Mouse (Mus musculus) CD4-positive naive resting alpha-beta T cell, adult 76 days (primary cell): Measurements from ENCODE around the gene Nmur2. TPM values are rescaled to one million over a fixed set of nuclear protein-coding genes. Genes with fewer than 3 reads are reported as not detected.

Experiments used
- total RNA-seq: library from RNA; stranded (reverse); gene quantifications from one replicate; pipeline ENCODE4 v1.2.4, GENCODE M21; 2023

Gene Nmur2
- total RNA-seq, result not detected

DNA sequence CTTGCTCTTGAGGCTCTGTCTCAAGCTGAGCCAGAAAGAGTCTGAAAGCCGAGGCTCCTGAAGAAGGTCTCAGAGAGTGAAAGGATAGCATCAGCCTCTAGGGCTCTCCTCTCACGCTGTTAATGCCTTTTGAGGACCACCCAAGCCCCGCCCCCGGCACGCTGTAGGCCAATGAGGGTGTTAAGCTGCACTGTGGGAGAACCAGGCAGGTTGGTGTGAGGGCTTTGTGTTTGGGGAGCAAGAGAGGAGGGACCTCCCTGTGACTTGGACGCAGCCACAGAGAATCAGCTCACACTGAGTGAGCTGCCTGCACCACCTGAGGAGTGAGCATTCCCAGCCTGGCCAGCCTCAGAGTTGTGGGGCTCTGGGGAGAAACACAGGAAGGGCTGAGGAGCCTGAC, at the start of gene Nmur2:
TSS of gene Nmur2 (minus strand) at position 94 of the 400 bp plus-strand sequence.

